Mouse (Mus musculus): ENCODE results near the gene Cst9. TPM values are rescaled to one million over a fixed set of nuclear protein-coding genes. Genes with fewer than 3 reads are reported as not detected.

Cst9 gene
- total and polyA plus RNA-seq, 3 experiments = not detected

GRCm38 (mm10) chr2:148798485-148798884 is 36.5 kb upstream of the Cst9 start, which contains the start of gene Cst8 (continued):
- no peak for TF ChIP-seq MAZ (IDR thresholded peaks at IDR 0.05; ENCODE audit: low read depth, low read length)
- no peak for TF ChIP-seq CTCF (IDR thresholded peaks at IDR 0.05 in 2 of 3, conservative IDR thresholded peaks at IDR 0.05 in 1 of 3; ENCODE audit: control insufficient read depth in 1 of 3, insufficient read depth in 1 of 3, low read depth in 2 of 3, low read length in 3 of 3, poor library complexity in 1 of 3, severe bottlenecking in 1 of 3)

GRCm38 (mm10) chr2:148801491-148801921 is 33.4 kb upstream of the Cst9 start:
- TF ChIP-seq BHLHE40 (IDR thresholded peaks at IDR 0.05; ENCODE audit: borderline replicate concordance, low read depth, low read length) (no peak), RAD21 (IDR thresholded peaks at IDR 0.05; ENCODE audit: low read depth, low read length) (no peak), MEF2A (IDR thresholded peaks at IDR 0.05; ENCODE audit: extremely low read depth, insufficient replicate concordance, low read depth, low read length, poor library complexity, severe bottlenecking) (no peak), ELF1 (IDR thresholded peaks at IDR 0.05; ENCODE audit: low read depth, low read length) (no peak), MAX (IDR thresholded peaks at IDR 0.05; ENCODE audit: low read length) (no peak), EP300 (IDR thresholded peaks at IDR 0.05; ENCODE audit: low read depth in 1 of 2, low read length in 2 of 2) (no peak), NELFE (IDR thresholded peaks at IDR 0.05; ENCODE audit: low read depth, low read length) (no peak), TAL1 (IDR thresholded peaks at IDR 0.05; ENCODE audit: low read length) (no peak), MAFK (IDR thresholded peaks at IDR 0.05; ENCODE audit: borderline replicate concordance, low read depth, low read length) (no peak), POLR2AphosphoS5 (IDR thresholded peaks at IDR 0.05; ENCODE audit: borderline replicate concordance, low read depth, low read length) (no peak), HCFC1 (IDR thresholded peaks at IDR 0.05; ENCODE audit: low read depth, low read length) (no peak), UBTF (IDR thresholded peaks at IDR 0.05; ENCODE audit: borderline replicate concordance, insufficient read depth, low read depth, low read length) (no peak), CHD2 (IDR thresholded peaks at IDR 0.05; ENCODE audit: low read length) (no peak), NRF1 (IDR thresholded peaks at IDR 0.05; ENCODE audit: insufficient read depth, low read depth, low read length, poor library complexity, severe bottlenecking) (no peak)
- no peak overlapping the region for H3K9ac ChIP-seq (ENCODE audit: control insufficient read depth, low read depth, low read length, poor library complexity, severe bottlenecking)
- H3K36me3 ChIP-seq (ENCODE audit: control insufficient read depth in 1 of 2, insufficient read depth in 2 of 2, low read length in 2 of 2) = no peaks in the 10 kb centered on the region
- no peak for DNase-seq (ENCODE audit: low read depth, low spot score)
- H3K27ac ChIP-seq (ENCODE audit: control insufficient read depth, low read depth, low read length) = no peak overlapping the region
- no peak overlapping the region for H3K4me3 ChIP-seq (ENCODE audit: control insufficient read depth in 1 of 2, insufficient read depth in 1 of 2, low read depth in 2 of 2, low read length in 2 of 2)
- no peaks in the 10 kb centered on the region for H3K27me3 ChIP-seq (ENCODE audit: control insufficient read depth in 1 of 2, insufficient read depth in 2 of 2, low read length in 2 of 2)
- H3K4me1 ChIP-seq (ENCODE audit: control insufficient read depth in 1 of 2, insufficient read depth in 2 of 2, low read length in 2 of 2) = no peaks in the 10 kb centered on the region
- no peaks in the 10 kb centered on the region for H3K79me2 ChIP-seq (ENCODE audit: control insufficient read depth, insufficient read depth, low read length, poor library complexity)
- no peaks in the 10 kb centered on the region for H3K9me3 ChIP-seq (replicated peaks; ENCODE audit: insufficient read depth, low read length)

- Histone ChIP-seq H3K9me3 (replicated peaks; ENCODE audit: insufficient read depth, low read length) (no peaks in the 10 kb centered on the region), H3K4me1 (ENCODE audit: control insufficient read depth in 1 of 2, insufficient read depth in 2 of 2, low read length in 2 of 2) (no peaks in the 10 kb centered on the region), H3K9ac (ENCODE audit: control insufficient read depth, low read depth, low read length, poor library complexity, severe bottlenecking) (no peak overlapping the region), H3K79me2 (ENCODE audit: control insufficient read depth, insufficient read depth, low read length, poor library complexity) (no peaks in the 10 kb centered on the region), H3K36me3 (ENCODE audit: control insufficient read depth in 1 of 2, insufficient read depth in 2 of 2, low read length in 2 of 2) (no peaks in the 10 kb centered on the region), H3K4me3 (ENCODE audit: control insufficient read depth in 1 of 2, insufficient read depth in 1 of 2, low read depth in 2 of 2, low read length in 2 of 2) (no peak overlapping the region), H3K27me3 (ENCODE audit: control insufficient read depth in 1 of 2, insufficient read depth in 2 of 2, low read length in 2 of 2) (no peaks in the 10 kb centered on the region), H3K27ac (ENCODE audit: control insufficient read depth, low read depth, low read length) (no peak overlapping the region)
- no peak for DNase-seq (ENCODE audit: low read depth, low spot score)
- TF ChIP-seq MAX (IDR thresholded peaks at IDR 0.05; ENCODE audit: low read length) (no peak), ETS1 (IDR thresholded peaks at IDR 0.05; ENCODE audit: low read depth, low read length) (no peak), MYC (IDR thresholded peaks at IDR 0.05; ENCODE audit: low read depth, low read length) (no peak), JUND (IDR thresholded peaks at IDR 0.05; ENCODE audit: low read depth, low read length) (no peak), POLR2AphosphoS5 (IDR thresholded peaks at IDR 0.05; ENCODE audit: borderline replicate concordance, low read depth, low read length) (no peak), RAD21 (IDR thresholded peaks at IDR 0.05; ENCODE audit: low read depth, low read length) (no peak), MYB (IDR thresholded peaks at IDR 0.05; ENCODE audit: low read depth, low read length) (no peak), MAFK (IDR thresholded peaks at IDR 0.05; ENCODE audit: borderline replicate concordance, low read depth, low read length) (no peak), KAT2A (conservative IDR thresholded peaks at IDR 0.05; ENCODE audit: low read depth, low read length) (no peak), POLR2A (IDR thresholded peaks at IDR 0.05; ENCODE audit: control insufficient read depth in 1 of 2, insufficient read depth in 1 of 2, low read depth in 1 of 2, low read length in 2 of 2, poor library complexity in 1 of 2) (no peak)
Measured at GRCm38 (mm10) chr2:148806696-148807095, 28.3 kb upstream of the Cst9 start.
